Mouse (Mus musculus) urinary bladder, adult 2 months (tissue): ENCODE data around the gene Slc25a22. TPM values are rescaled to one million over a fixed set of nuclear protein-coding genes. Genes with fewer than 3 reads are reported as not detected.

ENCODE experiments used
- polyA plus RNA-seq: library from polyadenylated mRNA; depleted of rRNA; stranded (reverse); fragments of >200 nt; gene quantifications from 2 replicates; pipeline ENCODE4 v1.2.3, GENCODE M21; 2012; rRNA removed

The Slc25a22 gene
- polyA plus RNA-seq, 1 experiment = 55.2 TPM

Other genes starting within 250 kb of the Slc25a22 start
- gene Hras, start 243.9 kb downstream of the Slc25a22 start, polyA plus RNA-seq = 114 and 129 TPM in 2 replicates
- gene Lrrc56, start 243.7 kb downstream of the Slc25a22 start, polyA plus RNA-seq = 5.2 and 5.8 TPM in 2 replicates
- 8.4 and 11.6 TPM in 2 replicates for gene Lmntd2, start 223.8 kb downstream of the Slc25a22 start, polyA plus RNA-seq
- 97.6 and 157 TPM in 2 replicates for gene Rassf7, start 222.0 kb downstream of the Slc25a22 start, polyA plus RNA-seq
- 16.4 and 30.4 TPM in 2 replicates for gene Phrf1, start 209.1 kb downstream of the Slc25a22 start, polyA plus RNA-seq
- gene Irf7, start 171.4 kb downstream of the Slc25a22 start, polyA plus RNA-seq = 21.2 and 23.3 TPM in 2 replicates
- 0.07 TPM in 1 of 2 replicates, not detected in the other for gene Cdhr5, start 161.1 kb downstream of the Slc25a22 start, polyA plus RNA-seq
- 0.41 and 1.3 TPM in 2 replicates for gene Sct, start 158.8 kb downstream of the Slc25a22 start, polyA plus RNA-seq
- 0.06 and 0.21 TPM in 2 replicates for gene Drd4, start 145.9 kb downstream of the Slc25a22 start, polyA plus RNA-seq
- gene Deaf1, start 110.2 kb downstream of the Slc25a22 start, polyA plus RNA-seq = 14.6 and 22.8 TPM in 2 replicates
- gene Tmem80, start 110.2 kb downstream of the Slc25a22 start, polyA plus RNA-seq = 34.1 and 42.5 TPM in 2 replicates
- 79.7 and 109 TPM in 2 replicates for gene Eps8l2, start 99.0 kb downstream of the Slc25a22 start, polyA plus RNA-seq
- 269 and 320 TPM in 2 replicates for gene Taldo1, start 45.7 kb downstream of the Slc25a22 start, polyA plus RNA-seq
- 48.3 and 59.2 TPM in 2 replicates for gene Gatd1, start 23.8 kb downstream of the Slc25a22 start, polyA plus RNA-seq
- gene Cend1, start 8.4 kb downstream of the Slc25a22 start, polyA plus RNA-seq = 1.3 and 3.4 TPM in 2 replicates
- 4.7 and 4.8 TPM in 2 replicates for gene Pidd1, start 6.1 kb upstream of the Slc25a22 start, polyA plus RNA-seq
- 1,171 and 1,507 TPM in 2 replicates for gene Rplp2, start 9.5 kb upstream of the Slc25a22 start, polyA plus RNA-seq
- 108 and 133 TPM in 2 replicates for gene Pnpla2, start 17.3 kb upstream of the Slc25a22 start, polyA plus RNA-seq
- gene Cracr2b, start 23.2 kb upstream of the Slc25a22 start, polyA plus RNA-seq = 24.0 and 25.8 TPM in 2 replicates
- 280 and 288 TPM in 2 replicates for gene Cd151, start 29.5 kb upstream of the Slc25a22 start, polyA plus RNA-seq
- 41.8 and 48.1 TPM in 2 replicates for gene Polr2l, start 37.2 kb upstream of the Slc25a22 start, polyA plus RNA-seq
- 161 and 196 TPM in 2 replicates for gene Tspan4, start 37.3 kb upstream of the Slc25a22 start, polyA plus RNA-seq
- gene Chid1, start 102.0 kb upstream of the Slc25a22 start, polyA plus RNA-seq = 28.5 and 32.0 TPM in 2 replicates
- 19.8 and 32.9 TPM in 2 replicates for gene Ap2a2, start 124.3 kb upstream of the Slc25a22 start, polyA plus RNA-seq
- gene Muc6, start 217.4 kb upstream of the Slc25a22 start, polyA plus RNA-seq = 0.01 and 0.03 TPM in 2 replicates